Mouse (Mus musculus): ENCODE data around the gene Nrn1l.

- TF ChIP-seq CTCF (conservative IDR thresholded peaks at IDR 0.05; ENCODE audit: low read length) (no peak), POU5F1 (IDR thresholded peaks at IDR 0.05; ENCODE audit: borderline replicate concordance, low read length) (no peak), NANOG (IDR thresholded peaks at IDR 0.05; ENCODE audit: borderline replicate concordance, low read length) (no peak)
These were observed 12.4 kb upstream of the Nrn1l start, which contains the start of gene Edc4 for GRCm38 (mm10) chr8:105880754-105881520.

All from E14TG2a.4 (cell line).